ENCODE assay signal across 8 mouse cellular contexts in the genomic region with DNA sequence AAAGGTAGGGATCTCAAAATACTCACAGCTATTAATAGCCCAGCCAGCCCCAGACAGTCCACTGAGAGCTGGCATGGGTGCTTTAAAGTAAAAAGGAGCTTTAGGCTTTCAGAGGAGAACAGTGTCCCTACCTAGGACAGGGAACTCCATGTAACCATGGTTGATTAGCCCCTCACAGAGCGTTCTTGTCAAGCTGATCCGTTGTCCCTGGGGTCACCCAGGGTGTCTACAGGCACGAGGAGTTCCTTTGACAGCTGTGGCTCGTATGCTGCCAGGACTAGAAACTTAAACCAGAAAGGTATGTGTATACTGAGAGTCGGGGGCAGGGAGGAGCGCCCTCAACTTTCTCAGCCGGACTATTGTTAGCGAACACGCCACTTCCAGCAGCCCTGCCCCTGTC. TPM values are rescaled to one million over a fixed set of nuclear protein-coding genes. Genes with fewer than 3 reads are reported as not detected.
DNase-seq lines count a peak whose midpoint lies in the region; ATAC-seq and TF ChIP-seq lines count a peak whose summit lies in the region.

No protein-coding gene starts in this region.

- H3K27ac ChIP-seq in heart, embryonic 13.5 days (replicated peaks), result peak overlapping the region; percentile 96
- H3K27ac ChIP-seq in liver, embryonic 15.5 days (replicated peaks), result peak overlapping the region; percentile 91

- peak overlapping the region; percentile 96 for H3K9ac ChIP-seq in heart, embryonic 13.5 days
- H3K9ac ChIP-seq in liver, embryonic 15.5 days, result peak overlapping the region; percentile 81

- H3K27me3 ChIP-seq in G1E (ENCODE audit: insufficient read depth, low read length), result no peaks in the 10 kb centered on the region
- H3K27me3 ChIP-seq in heart, embryonic 13.5 days (replicated peaks), result no peaks in the 10 kb centered on the region
- no peaks in the 10 kb centered on the region for H3K27me3 ChIP-seq in liver, embryonic 15.5 days

- DNase-seq in cerebellum, adult 11-12 months, result peak; percentile 44
- DNase-seq in cerebellum, postnatal 14 days, result no peak
- no peak for DNase-seq in G1E (ENCODE audit: low spot score)
- no peak for DNase-seq in layer of hippocampus, adult 18-20 months (ENCODE audit: low spot score in 2 of 2)
- no peak for DNase-seq in kidney, adult 9 months

- TF ChIP-seq CTCF in G1E (IDR thresholded peaks at IDR 0.05; ENCODE audit: low read depth, low read length), result no peak

- H3K4me3 ChIP-seq in G1E (ENCODE audit: low read depth, low read length), result peak overlapping the region; percentile 87; the same call in 1 of the 2 replicates
- peak overlapping the region; percentile 97 for H3K4me3 ChIP-seq in heart, embryonic 13.5 days
- H3K4me3 ChIP-seq in liver, embryonic 15.5 days (replicated peaks), result peak overlapping the region; percentile 89

- WGBS in heart, embryonic 13.5 days, result 21% methylated on average over 9 of the region's 9 CpGs
- 68% methylated on average over 9 of the region's 9 CpGs for WGBS in liver, embryonic 15.5 days (ENCODE audit: insufficient replicate concordance)

- no peaks in the 10 kb centered on the region for H3K9me3 ChIP-seq in G1E (replicated peaks)
- H3K9me3 ChIP-seq in heart, embryonic 13.5 days, result no peaks in the 10 kb centered on the region
- H3K9me3 ChIP-seq in liver, embryonic 15.5 days (replicated peaks), result no peaks in the 10 kb centered on the region

- H3K36me3 ChIP-seq in G1E (replicated peaks), result peaks cover 73% of the 10 kb centered on the region
- H3K36me3 ChIP-seq in heart, embryonic 13.5 days, result peaks cover 57% of the 10 kb centered on the region
- H3K36me3 ChIP-seq in liver, embryonic 15.5 days (replicated peaks), result peaks cover 51% of the 10 kb centered on the region

- no peak for ATAC-seq in G1E (ENCODE audit: extremely low read depth, insufficient number of reproducible peaks, low FRiP score, poor library complexity, severe bottlenecking)
- ATAC-seq in heart, embryonic 13.5 days (ENCODE audit: extremely low read depth, insufficient number of reproducible peaks, low FRiP score, low TSS enrichment), result no peak
- no peak for ATAC-seq in liver, embryonic 15.5 days (ENCODE audit: insufficient read depth)
- ATAC-seq in inflammation-experienced regulatory T-cells, adult 6 months, result no peak

- peak overlapping the region; percentile 87 for H3K4me2 ChIP-seq in heart, embryonic 13.5 days
- H3K4me2 ChIP-seq in liver, embryonic 15.5 days, result peak overlapping the region; percentile 91

- H3K4me1 ChIP-seq in G1E (ENCODE audit: insufficient read depth, low read depth, low read length), result peaks cover 63% of the 10 kb centered on the region
- peaks cover 48% of the 10 kb centered on the region for H3K4me1 ChIP-seq in heart, embryonic 13.5 days
- peaks cover 54% of the 10 kb centered on the region for H3K4me1 ChIP-seq in liver, embryonic 15.5 days (replicated peaks)

RNA-seq across cellular contexts. Expression of a gene that starts 0.3 kb away (rescaled TPM):
- total RNA-seq in G1E (2014; fragmentation: Nextera tagmentation) (37.1 and 42.4 TPM in 2 replicates), G1E (2017) (79.5 and 83.8 TPM in 2 replicates)
- polyA plus RNA-seq in G1E (2012), result 84.7 and 105 TPM in 2 replicates
- polyA plus RNA-seq in heart, embryonic 13.5 days (2015; fragmentation: Nextera tagmentation; extraction: Ambion mirVana), result 122 and 142 TPM in 2 replicates
- 55.1 and 56.7 TPM in 2 replicates for polyA plus RNA-seq in liver, embryonic 15.5 days (2015; fragmentation: Nextera tagmentation; extraction: Ambion mirVana)
- total RNA-seq in layer of hippocampus, adult 18-20 months (2021), result 100 to 1,000 TPM in 1 of 2 experiments, 10 to 100 TPM in 1; 97.2 to 109 TPM
- 100 to 1,000 TPM; 162 to 181 (median 163) TPM for polyA plus RNA-seq in inflammation-experienced regulatory T-cells, adult 6 months (2017; shearing (Covaris generic))

RNA-seq across cellular contexts. Expression of a gene that starts 1.8 kb away (rescaled TPM):
- total RNA-seq in G1E (2014; fragmentation: Nextera tagmentation), result 70.1 and 79.1 TPM in 2 replicates
- total RNA-seq in G1E (2017), result 21.0 and 26.0 TPM in 2 replicates
- polyA plus RNA-seq in G1E (2012), result 221 and 297 TPM in 2 replicates
- polyA plus RNA-seq in heart, embryonic 13.5 days (2015; fragmentation: Nextera tagmentation; extraction: Ambion mirVana), result 136 and 148 TPM in 2 replicates
- polyA plus RNA-seq in liver, embryonic 15.5 days (2015; fragmentation: Nextera tagmentation; extraction: Ambion mirVana), result 53.4 and 57.4 TPM in 2 replicates
- total RNA-seq in layer of hippocampus, adult 18-20 months (2021), result 100 to 1,000 TPM; 172 to 177 TPM
- 10 to 100 TPM; 20.7 to 22.4 (median 21.7) TPM for polyA plus RNA-seq in inflammation-experienced regulatory T-cells, adult 6 months (2017; shearing (Covaris generic))

RNA-seq across cellular contexts. Expression of a gene that starts 4.8 kb away (rescaled TPM):
- 12.2 and 13.2 TPM in 2 replicates for total RNA-seq in G1E (2014; fragmentation: Nextera tagmentation)
- total RNA-seq in G1E (2017), result 48.0 and 67.2 TPM in 2 replicates
- polyA plus RNA-seq in G1E (2012), result 39.0 and 45.0 TPM in 2 replicates
- 37.6 and 40.3 TPM in 2 replicates for polyA plus RNA-seq in heart, embryonic 13.5 days (2015; fragmentation: Nextera tagmentation; extraction: Ambion mirVana)
- polyA plus RNA-seq in liver, embryonic 15.5 days (2015; fragmentation: Nextera tagmentation; extraction: Ambion mirVana), result 21.5 and 22.6 TPM in 2 replicates
- 10 to 100 TPM; 17.2 to 19.7 TPM for total RNA-seq in layer of hippocampus, adult 18-20 months (2021)
- polyA plus RNA-seq in inflammation-experienced regulatory T-cells, adult 6 months (2017; shearing (Covaris generic)), result 10 to 100 TPM; 47.3 to 50.7 (median 47.7) TPM

RNA-seq across cellular contexts. Expression of a gene that starts 26.0 kb away (rescaled TPM):
- total RNA-seq in G1E (2014; fragmentation: Nextera tagmentation), result 55.2 and 56.6 TPM in 2 replicates
- total RNA-seq in G1E (2017), result 33.9 and 40.1 TPM in 2 replicates
- polyA plus RNA-seq in G1E (2012), result 78.5 and 83.4 TPM in 2 replicates
- polyA plus RNA-seq in heart, embryonic 13.5 days (2015; fragmentation: Nextera tagmentation; extraction: Ambion mirVana), result 54.9 and 57.7 TPM in 2 replicates
- 28.4 and 33.2 TPM in 2 replicates for polyA plus RNA-seq in liver, embryonic 15.5 days (2015; fragmentation: Nextera tagmentation; extraction: Ambion mirVana)
- total RNA-seq in layer of hippocampus, adult 18-20 months (2021), result 10 to 100 TPM; 89.3 to 90.9 TPM
- 10 to 100 TPM; 23.2 to 25.5 (median 23.5) TPM for polyA plus RNA-seq in inflammation-experienced regulatory T-cells, adult 6 months (2017; shearing (Covaris generic))

RNA-seq across cellular contexts. Expression of a gene that starts 28.8 kb away (rescaled TPM):
- total RNA-seq in G1E (2014; fragmentation: Nextera tagmentation) (44.1 and 47.4 TPM in 2 replicates), G1E (2017) (27.4 and 30.0 TPM in 2 replicates)
- polyA plus RNA-seq in G1E (2012), result 136 and 142 TPM in 2 replicates
- 41.1 and 41.4 TPM in 2 replicates for polyA plus RNA-seq in heart, embryonic 13.5 days (2015; fragmentation: Nextera tagmentation; extraction: Ambion mirVana)
- 9.7 and 11.5 TPM in 2 replicates for polyA plus RNA-seq in liver, embryonic 15.5 days (2015; fragmentation: Nextera tagmentation; extraction: Ambion mirVana)
- total RNA-seq in layer of hippocampus, adult 18-20 months (2021), result 10 to 100 TPM; 18.9 to 20.2 TPM
- 1 to 10 TPM; 1.7 to 4.1 (median 2.5) TPM for polyA plus RNA-seq in inflammation-experienced regulatory T-cells, adult 6 months (2017; shearing (Covaris generic))
